Mouse (Mus musculus) megakaryocyte, embryonic 14.5 days (primary cell): Measurements from ENCODE around the gene Wasf3. TPM values are rescaled to one million over a fixed set of nuclear protein-coding genes. Genes with fewer than 3 reads are reported as not detected.
"Not testable (repeated sequence)": the region's sequence is repeated elsewhere in the genome, so short reads cannot be mapped to it uniquely, and the experiment has no call there.

Experiments used
- H3K27me3 ChIP-seq: replicated peaks from 2 replicates; pipeline ENCODE3; 2012; ENCODE audit warnings: inconsistent platforms
- H3K36me3 ChIP-seq: replicated peaks from 2 replicates; pipeline ENCODE3; 2012; ENCODE audit warnings: low read length, inconsistent platforms, mixed read lengths
- H3K4me1 ChIP-seq: 2 replicates; pipeline ENCODE4 v1.6.1; 2012; ENCODE audit warnings: inconsistent platforms
- H3K4me3 ChIP-seq: replicated peaks from 2 replicates; pipeline ENCODE3; 2012; ENCODE audit warnings: moderate library complexity, mild to moderate bottlenecking, inconsistent platforms
- H3K9me3 ChIP-seq: 2 replicates; pipeline ENCODE4 v1.6.1; 2012; ENCODE audit warnings: inconsistent platforms
- FLI1 ChIP-seq: IDR thresholded peaks from 2 replicates; pipeline ENCODE4 v1.6.1; 2012; ENCODE audit warnings: low read length, inconsistent platforms, mixed read lengths
- GATA1 ChIP-seq: IDR thresholded peaks from 3 replicates; pipeline ENCODE4 v1.6.1; 2012; ENCODE audit warnings: mixed read lengths, low read length, inconsistent platforms, borderline replicate concordance
- polyA plus RNA-seq: library from polyadenylated mRNA; stranded (reverse); fragments of >175 nt; gene quantifications from 2 replicates; pipeline ENCODE4 v1.2.3, GENCODE M21; 2012; ENCODE audit warnings: low replicate concordance; ENCODE audit not compliant: insufficient read depth

Gene Wasf3
- polyA plus RNA-seq, 1 experiment: 0.04 TPM

DNA sequence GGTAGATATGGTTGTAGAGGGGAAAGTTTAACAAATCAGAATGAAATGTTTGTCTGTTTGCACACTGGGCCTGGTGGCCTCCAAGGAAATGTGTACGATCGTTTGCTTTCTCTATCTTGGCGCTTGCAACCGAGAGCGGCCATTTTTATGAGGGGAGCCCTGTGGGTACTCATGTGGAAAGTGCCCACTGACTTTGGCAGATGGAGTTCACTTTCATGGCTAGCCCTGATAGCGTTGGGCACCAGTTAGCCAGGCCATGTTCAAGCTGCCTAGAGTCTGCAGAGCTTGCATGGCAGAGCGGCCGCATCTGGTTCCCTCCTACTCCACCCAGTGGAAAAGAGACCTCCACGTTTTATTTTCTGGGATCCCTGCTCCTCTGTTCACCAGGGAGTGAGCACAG, 86.0 kb downstream of the Wasf3 start:
- Histone ChIP-seq H3K4me1 (no peaks in the 10 kb centered on the region), H3K27me3 (no peaks in the 10 kb centered on the region), H3K9me3 (no peaks in the 10 kb centered on the region), H3K4me3 (no peak overlapping the region), H3K36me3 (no peaks in the 10 kb centered on the region)
- TF ChIP-seq FLI1: no peak
- TF ChIP-seq GATA1: no peak

DNA sequence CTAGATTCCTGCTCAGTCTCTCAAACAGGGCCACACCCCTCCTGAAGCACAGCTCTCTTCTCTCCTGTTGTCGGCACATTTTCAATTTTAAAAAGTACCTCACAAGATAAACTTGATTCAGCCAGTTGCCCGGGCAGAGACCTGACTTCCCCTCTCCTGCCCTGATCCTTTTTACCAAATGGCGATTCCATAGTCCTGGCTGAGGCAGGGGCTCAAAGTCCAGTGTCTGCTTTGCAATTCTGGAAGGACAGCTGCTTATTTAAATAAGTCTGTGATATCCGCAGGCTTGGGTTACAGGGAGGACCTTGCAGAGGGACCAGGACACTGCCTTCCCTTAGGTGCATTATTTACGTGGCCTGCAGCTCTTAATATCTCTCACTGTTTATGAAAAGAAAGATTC, 86.5 kb downstream of the Wasf3 start:
- Histone ChIP-seq H3K27me3 (no peaks in the 10 kb centered on the region), H3K4me1 (no peaks in the 10 kb centered on the region), H3K36me3 (no peaks in the 10 kb centered on the region), H3K4me3 (no peak overlapping the region), H3K9me3 (no peaks in the 10 kb centered on the region)
- TF ChIP-seq GATA1 (no peak), FLI1 (no peak)

DNA sequence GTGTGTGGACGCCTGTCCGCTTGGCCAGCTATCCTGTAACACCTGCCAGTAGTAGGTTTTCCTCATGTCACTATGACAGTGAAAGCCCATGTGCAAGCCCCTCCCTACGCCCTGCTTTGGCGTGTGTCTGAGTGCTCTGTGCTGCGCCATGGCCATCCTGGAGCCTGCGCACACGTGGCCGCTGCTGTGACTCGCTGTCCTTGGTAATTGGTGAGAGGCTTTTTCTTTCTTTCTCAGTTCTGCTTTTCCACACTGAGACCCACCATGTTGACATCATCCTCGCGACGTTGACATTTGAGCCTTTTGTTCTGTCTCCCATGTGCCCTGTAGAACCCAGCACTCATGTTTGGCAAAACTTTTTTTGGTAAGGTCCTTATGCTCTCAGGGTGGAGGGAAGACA, 87.0 kb downstream of the Wasf3 start:
- Histone ChIP-seq H3K4me1 (no peaks in the 10 kb centered on the region), H3K27me3 (no peaks in the 10 kb centered on the region)
- TF ChIP-seq GATA1 (no peak), FLI1 (no peak)

DNA sequence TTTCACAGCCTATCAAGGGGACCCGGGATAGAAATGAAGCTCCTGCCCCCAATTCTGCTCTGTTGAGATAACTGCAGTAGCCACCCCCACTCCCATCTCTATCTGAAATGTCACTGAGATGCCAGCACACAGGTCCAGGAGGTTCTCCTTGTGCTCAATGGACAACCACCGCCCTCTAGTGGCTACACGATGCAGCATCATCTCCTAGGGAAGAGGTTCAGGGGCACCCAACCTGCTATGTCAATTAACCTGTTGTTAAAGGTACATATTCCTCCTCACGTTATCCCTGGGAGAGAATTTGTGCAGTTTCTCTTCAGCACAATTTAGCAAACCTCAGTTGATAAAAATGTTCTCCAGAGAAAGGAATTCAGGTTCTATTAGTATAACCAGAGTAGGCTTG, 94.8 kb downstream of the Wasf3 start:
- H3K27me3 ChIP-seq, H3K4me1 ChIP-seq, H3K36me3 ChIP-seq, H3K4me3 ChIP-seq, H3K9me3 ChIP-seq: not testable (repeated sequence)

More for the DNA sequence above, 87.0 kb downstream of the Wasf3 start:
- Histone ChIP-seq H3K4me3 (no peak overlapping the region), H3K36me3 (no peaks in the 10 kb centered on the region), H3K9me3 (no peaks in the 10 kb centered on the region)

DNA sequence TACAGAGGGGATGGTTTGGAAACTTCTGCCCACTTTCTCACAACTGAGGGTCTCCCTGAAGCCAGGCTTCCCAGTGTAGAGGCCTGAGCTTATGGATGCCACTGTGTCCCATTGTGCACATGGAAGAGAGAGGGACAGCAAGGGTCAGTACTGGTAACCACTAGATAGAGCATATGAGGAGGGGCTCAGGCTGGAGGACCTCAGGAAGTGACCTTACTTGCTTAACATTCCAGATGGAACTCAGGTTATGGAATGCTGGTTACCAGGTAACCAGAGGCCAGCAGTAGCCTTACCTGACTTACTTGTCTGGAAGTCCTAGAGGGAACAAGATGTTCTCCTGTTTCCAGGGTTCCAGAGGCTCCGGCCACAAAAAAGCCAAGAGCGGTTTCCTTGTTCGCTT, 96.9 kb downstream of the Wasf3 start, which contains the start of gene Gm6408:
Gene Gm6408 (plus strand): TSS at position 301 of the 400 bp plus-strand sequence.
- H3K27me3 ChIP-seq, H3K36me3 ChIP-seq, H3K4me1 ChIP-seq, H3K9me3 ChIP-seq, H3K4me3 ChIP-seq: not testable (repeated sequence)

DNA sequence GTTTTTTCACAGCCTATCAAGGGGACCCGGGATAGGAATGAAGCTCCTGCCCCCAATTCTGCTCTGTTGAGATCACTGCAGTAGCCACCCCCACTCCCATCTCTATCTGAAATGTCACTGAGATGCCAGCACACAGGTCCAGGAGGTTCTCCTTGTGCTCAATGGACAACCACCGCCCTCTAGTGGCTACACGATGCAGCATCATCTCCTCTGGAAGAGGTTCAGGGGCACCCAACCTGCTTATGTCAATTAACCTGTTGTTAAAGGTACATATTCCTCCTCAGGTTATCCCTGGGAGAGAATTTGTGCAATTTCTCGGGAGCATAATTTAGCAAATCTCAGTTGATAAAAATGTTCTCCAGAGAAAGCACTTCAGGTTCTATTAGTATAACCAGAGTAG, 104.2 kb downstream of the Wasf3 start:
- not testable (repeated sequence) for H3K36me3 ChIP-seq, H3K27me3 ChIP-seq, H3K4me3 ChIP-seq, H3K9me3 ChIP-seq, H3K4me1 ChIP-seq

DNA sequence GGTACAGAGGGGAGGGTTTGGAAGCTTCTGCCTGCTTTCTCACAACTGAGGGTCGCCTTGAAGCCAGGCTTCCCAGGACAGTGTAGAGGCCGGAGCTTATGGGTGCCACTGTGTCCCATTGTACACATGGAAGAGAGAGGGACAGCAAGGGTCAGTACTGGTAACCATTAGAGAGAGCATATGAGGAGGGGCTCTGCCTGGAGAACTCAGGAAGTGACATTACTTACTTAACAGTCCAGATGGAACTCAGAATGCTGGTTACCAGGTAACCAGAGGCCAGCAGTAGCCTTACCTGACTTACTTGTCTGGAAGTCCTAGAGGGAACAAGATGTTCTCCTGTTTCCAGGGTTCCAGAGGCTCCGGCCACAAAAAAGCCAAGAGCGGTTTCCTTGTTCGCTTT, 106.3 kb downstream of the Wasf3 start, which contains the start of gene Gm6370:
Gene Gm6370 (plus strand): TSS at position 301 of the 400 bp plus-strand sequence.
- not testable (repeated sequence) for H3K9me3 ChIP-seq, H3K27me3 ChIP-seq, H3K4me1 ChIP-seq, H3K36me3 ChIP-seq, H3K4me3 ChIP-seq

DNA sequence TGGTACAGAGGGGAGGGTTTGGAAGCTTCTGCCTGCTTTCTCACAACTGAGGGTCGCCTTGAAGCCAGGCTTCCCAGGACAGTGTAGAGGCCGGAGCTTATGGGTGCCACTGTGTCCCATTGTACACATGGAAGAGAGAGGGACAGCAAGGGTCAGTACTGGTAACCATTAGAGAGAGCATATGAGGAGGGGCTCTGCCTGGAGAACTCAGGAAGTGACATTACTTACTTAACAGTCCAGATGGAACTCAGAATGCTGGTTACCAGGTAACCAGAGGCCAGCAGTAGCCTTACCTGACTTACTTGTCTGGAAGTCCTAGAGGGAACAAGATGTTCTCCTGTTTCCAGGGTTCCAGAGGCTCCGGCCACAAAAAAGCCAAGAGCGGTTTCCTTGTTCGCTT, 117.3 kb downstream of the Wasf3 start, which contains the start of gene 4930449I24Rik:
Gene 4930449I24Rik (plus strand): TSS at position 301 of the 400 bp plus-strand sequence.
- H3K4me3 ChIP-seq: not testable (repeated sequence)

DNA sequence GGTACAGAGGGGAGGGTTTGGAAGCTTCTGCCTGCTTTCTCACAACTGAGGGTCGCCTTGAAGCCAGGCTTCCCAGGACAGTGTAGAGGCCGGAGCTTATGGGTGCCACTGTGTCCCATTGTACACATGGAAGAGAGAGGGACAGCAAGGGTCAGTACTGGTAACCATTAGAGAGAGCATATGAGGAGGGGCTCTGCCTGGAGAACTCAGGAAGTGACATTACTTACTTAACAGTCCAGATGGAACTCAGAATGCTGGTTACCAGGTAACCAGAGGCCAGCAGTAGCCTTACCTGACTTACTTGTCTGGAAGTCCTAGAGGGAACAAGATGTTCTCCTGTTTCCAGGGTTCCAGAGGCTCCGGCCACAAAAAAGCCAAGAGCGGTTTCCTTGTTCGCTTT, 129.0 kb downstream of the Wasf3 start, which contains the start of gene Gm3402:
Gene Gm3402 (plus strand): TSS at position 301 of the 400 bp plus-strand sequence.
- not testable (repeated sequence) for H3K27me3 ChIP-seq, H3K9me3 ChIP-seq, H3K4me1 ChIP-seq, H3K4me3 ChIP-seq, H3K36me3 ChIP-seq

More for the DNA sequence above, 117.3 kb downstream of the Wasf3 start, which contains the start of gene 4930449I24Rik:
- H3K27me3 ChIP-seq, H3K9me3 ChIP-seq, H3K4me1 ChIP-seq, H3K36me3 ChIP-seq: not testable (repeated sequence)

Other genes starting within 250 kb of the Wasf3 start
- gene Gm5565, start 224.4 kb upstream of the Wasf3 start, polyA plus RNA-seq: not detected in 2 replicates
- not detected in 2 replicates for gene Gm6309, start 214.3 kb upstream of the Wasf3 start, polyA plus RNA-seq
- gene 1700001J03Rik, start 199.7 kb upstream of the Wasf3 start, polyA plus RNA-seq: not detected in 2 replicates
- gene Rnf6, start 163.4 kb upstream of the Wasf3 start, polyA plus RNA-seq: 8.2 and 8.3 TPM in 2 replicates
- 6.7 and 13.7 TPM in 2 replicates for gene Cdk8, start 153.8 kb upstream of the Wasf3 start, polyA plus RNA-seq
- gene Gm6408, start 97.0 kb downstream of the Wasf3 start, polyA plus RNA-seq: not detected in 2 replicates
- not detected in 2 replicates for gene Gm6370, start 106.4 kb downstream of the Wasf3 start, polyA plus RNA-seq
- gene 4930449I24Rik, start 117.4 kb downstream of the Wasf3 start, polyA plus RNA-seq: not detected in 2 replicates
- not detected in 2 replicates for gene Gm3402, start 129.1 kb downstream of the Wasf3 start, polyA plus RNA-seq
- gene Gm3404, start 140.8 kb downstream of the Wasf3 start, polyA plus RNA-seq: not detected in 2 replicates
- gene Gm3409, start 152.7 kb downstream of the Wasf3 start, polyA plus RNA-seq: not detected in 2 replicates
- not detected in 2 replicates for gene Gm3415, start 171.2 kb downstream of the Wasf3 start, polyA plus RNA-seq
- gene Gpr12, start 200.3 kb downstream of the Wasf3 start, polyA plus RNA-seq: 0.11 TPM in 1 of 2 replicates, not detected in the other